Mouse (Mus musculus): ENCODE measurements around the gene Rapgefl1. TPM values are rescaled to one million over a fixed set of nuclear protein-coding genes. Genes with fewer than 3 reads are reported as not detected.
A peak's percentile ranks its signal among the peaks of the same experiment; 100 is the strongest.

Rapgefl1 gene
- total RNA-seq, 2 experiments from 2014 or later, result 1.9 to 2.6 TPM

GRCm38 (mm10) chr11:98863028-98863750, 26.6 kb downstream of the Rapgefl1 start, which contains the start of gene Wipf2:
Gene Wipf2 (plus strand): TSS chr11:98863638.
- DNase-seq, result peak; percentile 97

- no peak for DNase-seq
These were observed 27.3 kb downstream of the Rapgefl1 start for GRCm38 (mm10) chr11:98863751-98864429.

DNA sequence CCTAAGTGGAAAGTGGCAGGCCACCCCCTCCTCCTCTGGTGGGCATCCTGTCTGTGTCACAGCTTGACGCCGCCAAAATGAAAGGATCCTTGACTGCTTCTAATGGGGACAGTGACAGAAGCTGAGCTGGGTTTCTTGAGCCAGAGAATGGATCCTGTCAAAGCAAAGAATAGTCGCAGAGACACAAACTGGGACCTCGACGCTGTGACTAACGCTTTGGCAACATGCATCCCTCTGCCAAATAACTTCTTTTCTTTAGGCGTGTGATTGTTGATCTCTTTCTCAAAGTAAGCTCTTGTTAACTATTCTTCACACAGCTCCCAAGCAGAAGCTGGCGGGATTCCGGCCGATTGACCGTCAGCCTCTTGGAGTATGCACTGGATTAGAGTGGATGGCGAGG, 30.7 kb downstream of the Rapgefl1 start:
- no peak for DNase-seq

DNA sequence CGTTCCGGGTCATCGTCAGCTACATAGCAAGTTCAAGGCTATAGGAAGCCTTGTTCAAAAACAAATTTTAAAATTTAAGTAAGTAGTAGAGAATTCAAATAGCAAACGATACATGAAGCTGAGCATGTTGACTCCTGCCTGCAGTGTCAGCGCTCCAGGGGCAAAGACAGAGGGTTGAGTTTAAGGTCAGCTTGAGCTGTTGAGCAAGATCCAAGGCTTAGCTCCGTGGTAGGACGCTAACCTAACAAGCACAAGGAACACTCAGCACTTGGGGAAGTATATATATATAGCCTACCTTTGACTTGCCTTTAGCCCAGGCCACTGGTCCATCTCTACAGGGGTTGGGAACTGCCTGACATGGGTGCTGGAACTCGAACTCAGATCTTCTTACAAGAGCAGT, 33.3 kb downstream of the Rapgefl1 start:
- DNase-seq, result no peak

- DNase-seq, result no peak
These were observed 34.2 kb downstream of the Rapgefl1 start for GRCm38 (mm10) chr11:98870791-98871190.

- no peak for DNase-seq
These were observed 34.8 kb downstream of the Rapgefl1 start for GRCm38 (mm10) chr11:98871416-98871815.

DNA sequence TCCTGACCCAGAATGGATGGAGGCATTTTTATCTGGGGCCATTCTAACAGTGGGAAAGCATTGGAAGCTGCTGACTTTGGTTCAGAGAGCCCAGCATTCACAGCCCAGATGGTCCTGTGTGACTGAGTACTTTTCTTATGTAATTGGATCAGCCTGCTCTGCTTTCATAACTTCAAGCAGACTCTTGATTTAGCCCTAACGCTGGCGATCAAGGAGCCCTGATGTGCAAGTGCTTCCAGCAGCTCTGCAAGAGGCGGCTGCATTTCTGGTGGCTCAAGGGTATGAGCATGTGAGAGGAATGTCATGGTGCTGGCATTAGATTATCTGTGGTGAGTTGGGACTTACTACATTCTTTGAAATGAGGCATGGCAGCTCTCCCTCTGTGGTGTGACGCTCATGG, 35.5 kb downstream of the Rapgefl1 start:
- DNase-seq, result no peak

DNA sequence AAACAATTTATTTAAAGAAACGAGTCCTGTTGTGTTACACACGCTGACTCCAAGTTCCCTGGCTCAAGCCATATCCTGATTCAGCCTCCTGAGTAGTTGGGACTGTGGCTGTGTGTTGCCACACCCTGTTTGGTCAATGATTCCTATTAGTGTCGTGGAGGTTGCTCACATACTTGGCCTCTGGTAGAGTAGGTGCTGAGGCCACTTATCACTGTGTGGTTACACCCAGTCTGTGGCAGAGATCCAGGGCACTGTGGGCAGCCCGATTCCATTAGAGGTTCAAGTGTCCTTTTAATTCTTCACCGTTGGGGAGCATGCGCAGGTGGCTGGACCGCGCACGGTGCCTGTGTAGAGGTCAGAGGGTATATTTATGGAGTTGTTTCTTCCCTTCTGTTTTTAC, 37.3 kb downstream of the Rapgefl1 start:
- DNase-seq, result no peak

- no peak for DNase-seq
These were observed 40.4 kb downstream of the Rapgefl1 start for GRCm38 (mm10) chr11:98877001-98877400.

DNA sequence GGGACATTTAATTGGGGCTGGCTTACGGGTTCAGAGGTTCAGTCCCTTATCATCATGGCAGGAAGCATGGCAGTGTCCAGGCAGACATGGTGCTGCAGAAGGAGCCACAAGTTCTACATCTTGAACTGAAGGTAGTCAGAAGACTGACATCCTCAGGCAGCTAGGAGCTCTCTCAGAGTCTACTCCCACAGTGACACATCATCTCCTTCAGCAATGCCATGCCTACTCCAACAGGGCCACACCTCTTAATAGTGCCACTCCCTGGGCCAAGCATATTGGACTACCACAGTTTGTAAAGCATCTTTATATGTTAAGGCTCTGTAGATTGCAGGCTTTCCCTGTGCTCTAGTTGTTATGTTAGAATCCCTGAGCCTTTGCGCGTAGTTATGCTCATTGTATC, 51.1 kb downstream of the Rapgefl1 start:
- DNase-seq, result no peak

DNA sequence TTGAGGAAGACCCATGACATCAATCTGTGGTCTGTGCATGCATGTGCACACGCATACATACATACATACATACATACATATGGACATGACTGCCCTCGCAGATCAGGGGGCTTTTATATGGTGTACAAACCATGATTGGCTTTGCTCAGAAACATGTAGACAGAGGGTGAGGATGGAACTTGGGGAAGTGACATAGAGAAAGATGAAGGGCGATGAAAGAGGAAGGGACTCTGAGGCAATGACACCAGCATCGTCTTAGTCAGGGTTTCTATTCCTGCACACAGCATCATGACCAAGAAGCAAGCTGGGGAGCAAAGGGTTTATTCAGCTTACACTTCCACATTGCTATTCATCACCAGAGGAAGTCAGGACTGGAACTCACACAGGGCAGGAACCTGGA, 52.5 kb downstream of the Rapgefl1 start:
- no peak for DNase-seq

GRCm38 (mm10) chr11:98889977-98890376, 53.4 kb downstream of the Rapgefl1 start:
- DNase-seq, result no peak

DNA sequence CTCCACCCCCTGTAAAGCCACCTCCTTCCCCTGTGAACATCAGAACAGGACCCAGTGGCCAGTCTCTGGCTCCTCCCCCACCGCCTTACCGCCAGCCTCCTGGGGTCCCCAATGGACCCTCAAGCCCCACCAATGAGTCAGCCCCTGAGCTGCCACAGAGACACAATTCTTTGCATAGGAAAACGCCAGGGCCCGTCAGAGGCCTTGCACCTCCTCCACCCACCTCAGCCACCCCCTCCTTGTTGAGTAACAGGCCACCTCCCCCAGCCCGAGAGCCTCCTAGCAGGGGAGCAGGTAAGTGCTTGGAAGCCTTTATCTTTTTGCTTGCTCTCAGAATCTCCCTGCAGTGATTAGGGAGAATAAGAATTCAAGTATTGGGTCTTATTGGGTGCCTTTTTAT, 55.8 kb downstream of the Rapgefl1 start:
- DNase-seq, result no peak

DNA sequence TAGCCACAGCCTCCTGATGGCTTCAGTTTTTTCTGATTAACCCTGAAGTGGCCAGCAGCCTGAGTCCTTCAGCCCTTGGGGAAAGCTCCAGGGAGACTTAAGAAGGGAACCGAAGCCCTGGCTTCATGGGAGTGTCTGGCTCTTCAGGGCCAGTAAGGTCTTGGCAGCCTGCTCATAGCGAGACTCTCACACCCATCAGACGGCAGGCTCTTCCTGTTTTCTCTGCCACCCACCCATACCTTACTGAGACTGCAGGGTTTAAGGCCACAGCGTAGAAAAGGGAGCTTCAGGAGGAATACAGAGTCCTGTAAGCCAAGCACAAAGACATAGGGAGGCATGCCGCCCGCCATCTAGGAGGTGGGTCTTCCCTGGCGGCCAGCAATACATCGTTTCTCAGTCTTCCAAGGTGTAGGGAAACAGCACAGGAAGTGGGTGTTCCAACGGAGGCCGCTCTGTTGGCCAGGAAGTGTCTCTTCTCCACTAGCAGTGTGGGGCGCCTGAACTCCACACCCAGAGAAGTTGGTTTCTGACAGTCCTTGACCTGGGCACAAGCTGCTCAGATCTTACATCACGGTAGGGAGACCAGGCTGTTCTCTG, 64.0 kb downstream of the Rapgefl1 start:
- no peak for DNase-seq

DNA sequence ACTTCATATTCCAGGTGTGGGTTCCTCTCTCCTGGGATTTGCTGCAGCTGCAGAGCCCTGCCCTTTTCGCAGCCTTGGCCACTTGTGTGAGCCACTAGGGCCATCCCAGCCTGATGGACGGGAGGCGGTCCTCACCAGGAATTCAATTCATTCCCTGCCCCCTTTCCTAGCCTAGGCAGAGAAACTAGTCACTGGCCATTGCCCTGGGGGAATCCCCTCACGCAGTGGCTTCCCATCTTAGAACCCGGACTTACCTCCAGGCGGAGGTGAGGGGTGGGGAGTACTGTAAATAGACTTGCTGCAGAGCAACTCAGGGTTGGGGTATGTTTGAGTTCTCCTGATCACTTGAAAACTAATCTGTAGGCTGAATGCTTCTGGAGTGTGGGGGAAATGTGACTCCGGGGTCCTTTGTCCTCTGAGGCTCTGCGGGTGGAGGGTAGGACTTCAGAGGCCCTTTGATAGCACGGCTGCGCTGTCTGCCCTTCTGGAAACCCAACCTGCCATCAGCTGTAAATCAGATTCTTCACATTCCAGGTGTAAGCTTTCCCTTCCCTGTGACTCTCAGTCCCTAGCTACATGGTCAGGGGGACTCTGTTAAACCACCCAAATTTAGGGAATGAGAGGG, 66.1 kb downstream of the Rapgefl1 start:
- no peak for DNase-seq

Other genes starting within 250 kb of the Rapgefl1 start
- 10 to 100 TPM; 20.4 to 23.1 TPM for gene Ormdl3, start 249.4 kb upstream of the Rapgefl1 start, total RNA-seq (2021)
- gene Lrrc3c, start 238.5 kb upstream of the Rapgefl1 start, total RNA-seq (2021), result not detected
- gene Gm12355, start 211.1 kb upstream of the Rapgefl1 start, total RNA-seq (2021), result 10 to 100 TPM in 1 of 2 experiments, 1 to 10 TPM in 1; 8.2 to 10.3 TPM
- gene Gsdma3, start 210.4 kb upstream of the Rapgefl1 start, total RNA-seq (2021), result under 1 TPM; 0.45 to 0.47 TPM
- not detected for gene Gsdma2, start 190.0 kb upstream of the Rapgefl1 start, total RNA-seq (2021)
- gene Gsdma, start 172.4 kb upstream of the Rapgefl1 start, total RNA-seq (2021), result not detected
- 100 to 1,000 TPM; 112 to 113 TPM for gene Psmd3, start 154.2 kb upstream of the Rapgefl1 start, total RNA-seq (2021)
- not detected for gene Csf3, start 135.5 kb upstream of the Rapgefl1 start, total RNA-seq (2021)
- 10 to 100 TPM; 47.8 to 52.5 TPM for gene Med24, start 107.3 kb upstream of the Rapgefl1 start, total RNA-seq (2021)
- 100 to 1,000 TPM; 149 to 169 TPM for gene Thra, start 96.1 kb upstream of the Rapgefl1 start, total RNA-seq (2021)
- gene Nr1d1, start 61.5 kb upstream of the Rapgefl1 start, total RNA-seq (2021), result 10 to 100 TPM; 42.4 to 58.7 TPM
- gene Msl1, start 41.3 kb upstream of the Rapgefl1 start, total RNA-seq (2021), result 10 to 100 TPM; 62.6 to 74.1 TPM
- 10 to 100 TPM; 19.1 to 26.2 TPM for gene Casc3, start 31.9 kb upstream of the Rapgefl1 start, total RNA-seq (2021)
- gene Wipf2, start 26.9 kb downstream of the Rapgefl1 start, total RNA-seq (2021), result 1 to 10 TPM; 6.3 to 9.0 TPM
- 1 to 10 TPM; 2.3 to 3.5 TPM for gene Cdc6, start 71.0 kb downstream of the Rapgefl1 start, total RNA-seq (2021)
- 10 to 100 TPM; 22.6 to 31.5 TPM for gene Rara, start 91.0 kb downstream of the Rapgefl1 start, total RNA-seq (2021)
- gene Gjd3, start 146.2 kb downstream of the Rapgefl1 start, total RNA-seq (2021), result not detected
- gene Top2a, start 187.4 kb downstream of the Rapgefl1 start, total RNA-seq (2021), result 10 to 100 TPM; 33.9 to 43.9 TPM
- gene Igfbp4, start 204.5 kb downstream of the Rapgefl1 start, total RNA-seq (2021), result 100 to 1,000 TPM; 172 to 198 TPM

All from gastrocnemius, postnatal 10 days (tissue).